Mouse (Mus musculus) ES-E14 (cell line): ENCODE results near the gene Cxcl13. TPM values are rescaled to one million over a fixed set of nuclear protein-coding genes. Genes with fewer than 3 reads are reported as not detected.

ENCODE experiments used
- DNase-seq: peaks from one replicate; pipeline ENCODE4 v3.0.0-alpha.2; 2013; ENCODE audit warnings: low read depth, low spot score
- H3K27ac ChIP-seq: 2 replicates; pipeline ENCODE4 v1.5.1; 2012; ENCODE audit warnings: low read depth, mild to moderate bottlenecking, low read length, moderate library complexity, mixed read lengths; ENCODE audit not compliant: poor library complexity, insufficient read depth, severe bottlenecking
- H3K36me3 ChIP-seq: 2 replicates; pipeline ENCODE4 v1.6.1; 2012; ENCODE audit warnings: mild to moderate bottlenecking, low read length, moderate library complexity, mixed read lengths; ENCODE audit not compliant: control insufficient read depth, poor library complexity, insufficient read depth, severe bottlenecking
- H3K4me1 ChIP-seq, 2 experiments: fragments of 150-350 bp in 1 of 2; sonication (generic) in 1 of 2; 2 replicates each; pipeline ENCODE4 v1.6.1; 2012; ENCODE audit warnings: low read length in 2 of 2, mild to moderate bottlenecking in 1 of 2, mixed read lengths in 1 of 2; ENCODE audit not compliant: control insufficient read depth in 2 of 2, insufficient read depth in 2 of 2, poor library complexity in 1 of 2
- H3K4me3 ChIP-seq, 2 experiments: fragments of 150-350 bp in 1 of 2; sonication (generic) in 1 of 2; 2 replicates each; pipeline ENCODE4 v1.5.1; 2012; ENCODE audit warnings: low read length in 2 of 2, low read depth in 1 of 2, mild to moderate bottlenecking in 1 of 2, mixed read lengths in 1 of 2; ENCODE audit not compliant: insufficient read depth in 1 of 2, poor library complexity in 1 of 2, severe bottlenecking in 1 of 2
- H3K9ac ChIP-seq: 2 replicates; pipeline ENCODE4 v1.6.1; 2012; ENCODE audit warnings: low read depth, mild to moderate bottlenecking, low read length, mixed read lengths; ENCODE audit not compliant: poor library complexity, insufficient read depth, severe bottlenecking
- H3K9me3 ChIP-seq: fragments of 150-350 bp; sonication (generic); 2 replicates; pipeline ENCODE4 v1.6.1; 2012; ENCODE audit warnings: low read depth, mild to moderate bottlenecking, low read length; ENCODE audit not compliant: control insufficient read depth, insufficient read depth
- CHD2 ChIP-seq: IDR thresholded peaks from 2 replicates; pipeline ENCODE4 v1.6.1; 2014; ENCODE audit warnings: mild to moderate bottlenecking, low read depth, low read length, inconsistent platforms
- HCFC1 ChIP-seq: IDR thresholded peaks from 2 replicates; pipeline ENCODE4 v1.6.1; 2012; ENCODE audit warnings: low read length, inconsistent platforms, borderline replicate concordance; ENCODE audit not compliant: insufficient read depth
- MAFK ChIP-seq: IDR thresholded peaks from 2 replicates; pipeline ENCODE4 v1.6.1; 2014; ENCODE audit warnings: mild to moderate bottlenecking, low read depth, low read length, inconsistent platforms; ENCODE audit not compliant: insufficient read depth
- ZC3H11A ChIP-seq: IDR thresholded peaks from 2 replicates; pipeline ENCODE4 v1.6.1; 2012; ENCODE audit warnings: low read depth, mild to moderate bottlenecking, inconsistent platforms, low read length, borderline replicate concordance
- ZNF384 ChIP-seq: IDR thresholded peaks from 2 replicates; pipeline ENCODE4 v1.6.1; 2012; ENCODE audit warnings: low read depth, low read length, inconsistent platforms
- in situ Hi-C, 2 experiments: fragments of 600-800 bp; cut with MboI; formaldehyde crosslinking; loops; one replicate each; pipeline ENCODE4 v1.15.1; 2025; ENCODE audit warnings: low sequenced_read_pairs in 2 of 2, inconsistent platforms in 1 of 2; ENCODE audit not compliant: unreplicated experiment in 2 of 2
- total RNA-seq: library from RNA; depleted of rRNA; stranded (reverse); fragments of 300-350 nt; gene quantifications from 2 replicates; pipeline ENCODE4 v1.2.3, GENCODE M21; 2012; rRNA removed

Cxcl13 gene
- total RNA-seq: not detected in 2 replicates

DNA sequence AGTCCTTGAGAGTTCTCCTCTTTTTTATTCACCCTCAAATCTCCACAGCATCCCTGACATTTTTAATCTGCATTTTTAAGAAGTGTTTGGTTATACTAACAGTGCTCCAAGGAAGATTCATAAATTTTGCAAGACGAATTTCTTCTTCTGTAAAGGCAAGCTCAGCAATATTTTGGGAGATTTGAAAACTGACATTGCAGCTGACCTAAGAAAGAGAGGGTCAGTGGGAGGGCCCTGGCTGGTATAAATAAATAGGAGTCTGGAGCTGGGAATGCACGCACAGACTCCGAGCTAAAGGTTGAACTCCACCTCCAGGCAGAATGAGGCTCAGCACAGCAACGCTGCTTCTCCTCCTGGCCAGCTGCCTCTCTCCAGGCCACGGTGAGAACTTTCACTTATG is at the start of gene Cxcl13:
TSS of gene Cxcl13 (plus strand) at position 301 of the 400 bp plus-strand sequence.
- no peak for DNase-seq
- Histone ChIP-seq H3K4me3 (no peak within 1 kb of the TSS), H3K36me3 (no peaks in the 10 kb centered on the region), H3K9ac (no peak within 1 kb of the TSS), H3K9me3 (no peaks in the 10 kb centered on the region), H3K27ac (no peak within 1 kb of the TSS), H3K4me1 (no peaks in the 10 kb centered on the region)
- TF ChIP-seq HCFC1 (no peak), ZNF384 (no peak), ZC3H11A (no peak), CHD2 (no peak), MAFK (no peak)
- in situ Hi-C loops: no loop called here

DNA sequence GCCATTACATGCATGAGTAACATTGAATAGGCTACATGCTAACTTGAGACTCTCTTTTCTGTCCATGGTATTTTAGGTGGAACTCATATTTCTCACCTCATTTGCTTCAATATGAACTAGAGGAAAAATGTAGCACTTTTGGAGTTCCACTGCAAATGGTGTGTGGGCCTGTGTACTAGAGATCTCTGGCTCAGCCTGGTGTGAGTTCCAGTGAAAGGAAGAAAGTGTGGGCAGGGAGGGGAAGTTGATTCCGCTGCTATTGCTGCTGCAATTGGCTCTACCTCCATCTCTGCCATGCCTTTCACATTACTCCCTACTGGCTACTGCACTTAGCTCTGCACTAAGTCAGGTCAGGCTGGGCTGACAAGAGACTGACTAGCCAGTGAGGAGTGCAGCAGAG is 45.7 kb upstream of the Cxcl13 start:
- Histone ChIP-seq H3K4me1 (no peaks in the 10 kb centered on the region; a peak in 1 of 4 replicates), H3K9ac (no peak overlapping the region), H3K4me3 (no peak overlapping the region), H3K27ac (no peak overlapping the region), H3K9me3 (no peaks in the 10 kb centered on the region), H3K36me3 (no peaks in the 10 kb centered on the region)
- DNase-seq: no peak
- in situ Hi-C loops: no loop called here
- TF ChIP-seq HCFC1 (no peak), MAFK (no peak), CHD2 (no peak), ZNF384 (no peak), ZC3H11A (no peak)

DNA sequence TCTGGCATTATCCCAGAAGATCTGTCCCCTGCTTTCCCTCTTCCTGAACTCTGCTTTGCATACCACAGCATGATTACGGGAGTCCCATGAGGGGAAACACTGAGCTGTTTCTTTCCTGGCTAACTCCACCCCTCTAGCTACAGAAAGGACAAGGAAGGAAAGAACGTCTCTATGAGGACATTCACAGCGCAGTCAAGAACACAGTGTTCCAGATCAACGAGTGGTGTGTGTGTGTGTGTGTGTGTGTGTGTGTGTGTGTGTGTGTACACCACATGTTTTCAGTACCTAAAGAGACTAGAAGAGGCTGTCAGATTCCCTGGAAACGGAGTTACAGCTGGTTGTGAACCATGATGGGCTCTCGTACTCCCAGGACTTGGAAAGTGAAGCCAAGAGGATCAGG is 38.3 kb upstream of the Cxcl13 start:
- H3K27ac ChIP-seq: no peak overlapping the region

DNA sequence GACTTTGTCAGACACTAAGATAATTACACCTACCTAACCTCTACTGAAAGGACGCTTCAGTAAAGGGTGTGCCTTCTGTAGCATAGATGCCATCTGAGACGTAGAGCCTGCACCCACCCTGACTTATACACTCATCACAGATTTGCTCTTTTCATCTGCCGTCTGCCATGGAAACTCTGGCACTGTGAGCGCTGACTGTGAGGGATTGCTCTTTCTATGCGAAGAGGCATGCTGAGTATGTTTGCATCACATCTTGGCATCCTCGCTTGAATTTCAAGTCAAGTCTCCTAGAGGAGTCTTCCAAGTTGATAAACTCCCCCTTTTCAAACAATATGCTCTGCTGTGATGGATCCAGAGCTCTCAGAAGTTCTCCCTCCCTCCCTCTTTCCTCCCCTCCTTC is 32.7 kb upstream of the Cxcl13 start:
- no peak for DNase-seq
- TF ChIP-seq MAFK (no peak), ZC3H11A (no peak), HCFC1 (no peak), ZNF384 (no peak), CHD2 (no peak)
- Histone ChIP-seq H3K9me3 (no peaks in the 10 kb centered on the region), H3K9ac (no peak overlapping the region), H3K36me3 (no peaks in the 10 kb centered on the region), H3K4me1 (no peaks in the 10 kb centered on the region), H3K27ac (no peak overlapping the region), H3K4me3 (no peak overlapping the region)
- in situ Hi-C loops: no loop called here

More for the DNA sequence above, 38.3 kb upstream of the Cxcl13 start:
- no peaks in the 10 kb centered on the region for H3K4me1 ChIP-seq
- H3K36me3 ChIP-seq: no peaks in the 10 kb centered on the region
- H3K4me3 ChIP-seq: no peak overlapping the region
- no peak overlapping the region for H3K9ac ChIP-seq
- no peak for DNase-seq
- H3K9me3 ChIP-seq: no peaks in the 10 kb centered on the region
- in situ Hi-C loops: no loop called here
- TF ChIP-seq CHD2 (no peak), ZC3H11A (no peak), ZNF384 (no peak), MAFK (no peak), HCFC1 (no peak)

DNA sequence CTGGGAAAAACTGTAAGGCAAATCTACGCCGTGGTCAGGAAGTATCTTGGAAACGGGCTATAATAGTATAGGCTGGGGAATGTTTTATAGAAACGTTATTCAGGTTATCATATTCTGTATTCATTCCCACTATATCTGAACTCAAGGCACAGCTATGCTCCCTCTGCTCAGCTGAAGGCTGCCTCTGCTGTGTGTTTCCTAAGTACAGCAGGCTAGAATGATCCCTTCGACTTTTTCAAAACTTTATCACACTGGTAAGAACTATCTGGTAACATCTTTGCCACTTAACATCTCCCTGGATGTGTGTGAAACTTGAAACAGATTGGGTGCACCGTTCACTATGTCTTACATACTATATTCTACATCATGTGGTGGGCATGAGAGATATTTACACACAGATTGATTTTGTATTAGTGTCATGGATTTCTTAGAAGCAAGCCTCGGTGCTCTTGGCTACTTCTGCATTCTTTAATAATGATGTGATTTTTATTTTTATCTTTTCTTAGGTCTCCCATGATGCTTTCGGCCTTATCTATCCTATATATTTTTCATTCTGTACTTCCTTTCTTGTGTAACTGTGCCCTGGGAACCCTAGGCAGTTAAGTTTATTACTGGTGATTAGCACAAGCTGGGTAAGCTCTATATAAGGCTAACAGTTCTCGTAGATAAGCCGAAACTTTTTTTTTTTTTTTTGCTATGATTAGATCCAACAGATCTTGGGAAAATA is 31.4 kb upstream of the Cxcl13 start:
- H3K9me3 ChIP-seq: no peaks in the 10 kb centered on the region
- no peak overlapping the region for H3K9ac ChIP-seq
- no peak overlapping the region for H3K4me3 ChIP-seq
- no peaks in the 10 kb centered on the region for H3K36me3 ChIP-seq
- DNase-seq: no peak
- no peak overlapping the region for H3K27ac ChIP-seq
- in situ Hi-C loops: no loop called here
- H3K4me1 ChIP-seq: no peaks in the 10 kb centered on the region
- TF ChIP-seq HCFC1 (no peak), ZNF384 (no peak), MAFK (no peak), CHD2 (no peak), ZC3H11A (no peak)
